Mouse (Mus musculus) kidney, adult 18-20 months (tissue): ENCODE data around the gene Gbp7.
"Not testable (repeated sequence)": the region's sequence is repeated elsewhere in the genome, so short reads cannot be mapped to it uniquely, and the experiment has no call there.

Experiments used
- DNase-seq: peaks from one replicate; pipeline ENCODE4 v3.0.0; 2021

Gbp7 gene

DNA sequence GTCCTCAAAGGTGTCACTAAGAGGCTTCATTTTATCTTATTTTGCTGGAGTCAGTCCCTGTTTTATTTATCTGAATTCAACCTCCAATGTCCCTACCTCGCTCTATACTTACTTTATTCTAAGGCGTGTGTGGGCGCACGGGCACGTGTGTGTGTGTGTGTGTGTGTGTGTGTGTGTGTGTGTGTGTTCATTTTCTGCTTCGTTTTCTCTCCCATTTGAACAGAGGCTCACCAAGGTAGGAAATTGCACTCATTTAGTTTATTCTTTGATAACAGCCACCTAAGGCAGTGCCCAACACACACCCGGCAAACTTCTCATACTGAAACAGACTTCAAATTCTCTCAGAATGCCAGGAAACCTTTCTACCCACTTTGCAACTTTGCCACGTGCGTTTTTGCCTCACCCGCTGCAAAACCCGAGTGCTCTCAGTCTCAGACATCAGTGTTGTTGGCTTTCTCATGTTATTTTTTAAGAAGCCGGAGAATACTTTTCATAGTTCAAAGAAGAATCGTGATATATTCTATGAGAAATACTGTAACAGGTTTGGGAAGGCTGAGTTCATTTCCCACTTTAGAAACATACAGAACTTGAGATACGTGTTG lies 31.0 kb downstream of the Gbp7 start:
- no peak for DNase-seq

DNA sequence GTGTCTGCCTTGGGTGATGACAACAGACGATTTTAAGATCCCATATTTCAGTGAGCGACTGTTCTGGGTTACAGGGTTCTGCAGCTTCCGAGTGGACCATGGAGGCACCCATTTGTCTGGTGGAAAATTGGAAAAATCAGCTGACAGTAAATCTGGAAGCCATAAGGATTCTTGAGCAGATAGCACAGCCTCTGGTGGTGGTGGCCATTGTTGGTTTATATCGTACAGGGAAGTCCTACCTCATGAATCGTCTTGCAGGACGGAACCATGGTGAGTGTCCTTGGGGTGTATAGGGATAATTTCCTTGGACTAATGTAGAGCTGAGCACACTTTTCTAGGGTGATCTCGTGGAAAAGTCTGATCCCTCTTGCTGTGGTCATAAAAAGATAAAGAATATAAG lies 31.5 kb downstream of the Gbp7 start:
- no peak for DNase-seq

DNA sequence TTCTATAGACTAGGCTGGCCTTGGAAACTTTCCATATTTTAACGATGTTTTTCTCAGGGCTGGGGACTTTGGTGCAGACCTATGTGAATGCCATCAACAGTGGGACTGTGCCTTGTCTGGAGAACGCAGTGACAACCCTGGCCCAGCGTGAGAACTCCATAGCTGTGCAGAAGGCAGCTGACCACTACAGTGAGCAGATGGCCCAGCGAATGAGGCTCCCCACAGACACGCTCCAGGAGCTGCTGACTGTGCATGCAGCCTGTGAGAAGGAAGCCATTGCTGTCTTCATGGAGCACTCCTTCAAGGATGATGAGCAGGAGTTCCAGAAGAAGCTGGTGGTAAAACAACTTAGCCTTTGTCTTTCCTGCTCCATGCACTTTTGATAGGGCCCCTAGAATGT lies 37.3 kb downstream of the Gbp7 start:
- DNase-seq = not testable (repeated sequence)

DNA sequence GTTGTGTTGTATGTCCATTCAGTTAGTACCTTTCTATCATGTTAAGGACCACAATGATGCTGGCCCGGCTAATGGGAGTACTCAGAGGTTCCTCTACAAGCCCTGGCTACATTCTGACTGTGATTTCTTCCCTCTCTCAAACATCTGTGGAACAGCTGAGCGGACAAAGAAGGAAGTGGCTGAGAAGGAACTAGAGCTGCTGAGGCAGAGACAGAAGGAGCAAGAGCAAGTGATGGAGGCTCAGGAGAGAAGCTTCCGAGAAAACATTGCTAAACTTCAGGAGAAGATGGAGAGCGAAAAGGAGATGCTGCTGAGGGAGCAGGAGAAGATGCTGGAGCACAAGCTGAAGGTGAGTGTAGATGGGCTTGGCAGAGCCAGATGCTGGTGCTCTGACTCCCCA lies 40.6 kb downstream of the Gbp7 start:
- no peak for DNase-seq

DNA sequence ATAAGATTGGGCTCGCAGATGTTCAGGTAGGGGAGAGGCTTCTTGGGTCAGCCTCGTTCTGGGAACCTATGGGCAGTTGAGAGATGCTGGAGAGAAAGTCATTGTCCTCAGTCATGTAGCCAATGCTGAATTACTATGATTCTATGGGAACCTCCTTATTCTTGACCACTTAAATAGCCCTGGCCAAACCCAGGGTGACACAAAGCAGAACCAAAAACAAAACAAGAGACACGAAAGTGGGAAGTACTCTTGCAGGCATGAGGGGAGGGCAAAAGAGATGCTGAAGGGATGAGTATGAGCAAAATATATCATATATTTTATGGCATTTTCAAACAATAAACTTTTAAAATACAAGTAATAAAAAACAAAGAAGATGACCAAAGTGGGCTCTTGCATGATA lies 47.0 kb downstream of the Gbp7 start:
- no peak for DNase-seq

DNA sequence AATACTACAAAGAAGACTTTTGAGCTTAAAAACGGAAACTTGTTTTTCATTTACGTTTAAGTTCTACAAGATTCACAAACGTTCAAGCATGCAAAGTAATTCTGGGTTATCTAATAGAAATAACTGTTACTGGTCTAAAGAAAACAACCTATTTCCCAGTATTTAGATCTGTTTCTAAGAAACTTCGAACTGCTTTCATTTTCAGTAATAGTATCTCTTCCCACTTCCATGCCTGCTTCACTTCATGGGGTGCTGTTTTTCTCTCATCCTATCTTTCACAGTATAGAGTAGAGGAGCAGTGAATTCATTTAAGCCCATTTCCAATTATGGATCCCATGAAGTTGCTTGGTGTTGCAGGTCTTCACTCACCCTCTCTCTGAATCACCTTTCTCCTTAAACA lies 48.2 kb downstream of the Gbp7 start:
- no peak for DNase-seq

DNA sequence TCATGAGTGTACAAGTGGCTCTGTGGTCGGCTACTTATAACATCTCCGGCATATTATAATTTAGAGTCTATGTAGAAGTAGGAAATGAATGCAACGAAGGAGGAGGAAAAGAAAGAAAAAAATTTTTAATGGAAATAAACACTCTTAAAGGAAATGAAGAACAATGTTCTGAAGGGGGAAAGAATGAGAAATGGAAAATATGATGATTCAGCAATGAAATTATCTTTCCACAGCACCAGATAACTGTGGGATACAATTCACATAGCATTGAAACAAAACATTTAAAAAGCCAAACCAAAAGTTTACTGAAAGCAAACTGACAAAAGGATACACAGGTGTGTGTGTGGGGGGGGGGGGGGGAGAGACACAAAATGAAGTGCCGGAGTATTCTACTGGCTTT lies 52.9 kb downstream of the Gbp7 start:
- DNase-seq = no peak

DNA sequence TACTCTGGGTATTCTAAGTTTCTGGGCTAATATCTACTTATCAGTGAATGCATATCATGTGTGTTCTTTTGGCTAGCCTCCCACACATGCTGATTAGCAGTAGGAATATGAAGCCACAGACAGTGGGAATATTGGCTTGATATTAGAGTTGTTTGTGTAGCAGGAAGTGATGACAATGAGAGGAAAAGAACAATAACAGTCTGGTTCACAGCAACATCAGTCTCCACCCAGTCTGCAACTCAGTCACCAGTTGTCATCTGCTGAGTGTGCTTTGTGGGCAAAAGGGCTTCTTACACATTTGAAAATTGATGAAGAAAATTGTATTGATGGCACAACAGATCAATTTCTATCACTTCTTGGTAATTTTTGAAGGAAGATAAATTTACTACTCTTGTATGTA lies 57.2 kb downstream of the Gbp7 start:
- DNase-seq = no peak

DNA sequence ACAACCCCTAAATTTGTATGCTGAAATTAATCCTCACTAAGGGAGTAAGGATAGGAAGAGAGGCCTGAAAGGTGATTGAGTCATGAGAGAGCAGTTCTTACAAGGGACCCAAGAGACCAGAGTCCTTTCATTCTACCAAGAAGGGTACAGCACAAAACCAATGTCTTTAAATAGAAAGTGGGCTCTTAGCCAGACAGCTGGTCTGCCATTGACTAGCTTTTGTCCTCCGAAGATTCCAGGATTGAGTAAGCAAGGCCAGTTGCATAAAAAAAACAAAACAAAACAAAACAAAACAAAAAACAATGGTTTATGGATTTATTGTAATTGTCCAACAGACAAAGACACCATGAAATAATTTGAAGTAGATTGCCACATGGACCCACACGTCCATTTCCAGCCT lies 58.7 kb downstream of the Gbp7 start:
- no peak for DNase-seq

DNA sequence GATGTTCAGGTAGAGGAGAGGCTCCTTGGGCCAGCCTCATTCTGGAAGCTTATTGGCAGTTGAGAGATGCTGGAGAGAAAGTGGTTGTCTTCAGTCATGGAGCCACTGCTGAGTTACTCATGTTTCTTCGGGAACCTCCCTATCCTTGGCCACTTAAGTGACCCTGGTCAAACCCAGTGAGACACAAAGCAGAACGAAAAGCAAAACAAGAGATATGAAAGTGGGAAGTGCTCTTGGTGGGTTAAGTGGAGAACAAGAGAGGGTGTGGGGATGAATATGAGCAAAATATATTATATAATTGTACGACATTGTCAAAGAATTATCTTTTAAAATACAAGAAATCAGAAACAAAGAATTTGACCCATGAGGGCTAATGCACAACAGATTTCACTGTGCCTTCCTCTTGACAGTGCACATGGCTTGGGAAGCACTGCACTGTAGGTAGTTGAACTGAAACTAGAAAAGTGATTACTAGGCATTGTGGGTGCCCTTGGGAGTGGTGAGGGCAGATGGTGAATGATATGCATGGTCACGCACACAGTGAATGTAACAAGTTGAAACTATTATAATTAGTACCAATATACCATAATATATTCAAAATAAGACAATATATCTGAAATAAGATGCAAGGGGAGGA lies 60.4 kb downstream of the Gbp7 start:
- no peak for DNase-seq

DNA sequence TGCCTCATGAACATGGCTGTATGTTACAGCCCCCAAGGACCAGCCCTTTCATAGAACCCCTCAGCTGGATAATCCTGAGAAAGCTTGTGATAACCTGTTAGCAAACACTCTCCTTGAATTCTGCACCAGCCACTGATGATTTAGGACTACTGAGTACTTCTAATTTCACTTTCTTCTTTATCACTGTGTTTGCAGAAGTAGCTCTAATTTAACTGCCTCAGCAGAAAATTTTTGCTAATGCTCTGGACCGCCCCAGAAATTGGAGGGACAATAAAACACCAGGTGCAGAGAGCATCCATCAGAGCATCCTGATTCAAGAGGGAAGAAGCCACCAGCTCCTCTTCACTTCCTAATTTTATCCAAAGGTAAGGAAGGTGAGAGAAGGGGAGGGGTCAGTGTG lies 64.4 kb downstream of the Gbp7 start, which contains the start of gene Gbp2b:
TSS of gene Gbp2b (plus strand) at position 301 of the 400 bp plus-strand sequence.
- no peak for DNase-seq

DNA sequence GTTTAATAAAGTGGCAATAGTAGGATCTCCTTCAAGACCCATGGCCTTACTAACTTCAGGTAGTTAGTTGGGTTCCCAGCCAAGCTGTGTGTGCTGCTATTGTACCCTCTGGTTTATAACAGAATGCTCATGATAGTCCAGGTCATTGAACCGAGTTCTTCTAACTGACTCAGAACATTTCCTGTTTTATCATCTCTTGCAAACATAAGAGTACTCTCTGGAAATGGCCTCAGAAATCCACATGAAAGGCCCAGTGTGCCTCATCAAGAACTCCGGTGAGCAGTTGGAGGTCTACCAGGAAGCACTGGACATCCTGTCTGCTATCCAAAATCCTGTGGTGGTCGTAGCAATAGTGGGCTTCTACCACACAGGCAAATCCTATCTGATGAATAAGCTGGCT lies 67.8 kb downstream of the Gbp7 start:
- DNase-seq = no peak
